Mouse (Mus musculus) layer of hippocampus, adult 6 months (tissue): Measurements from ENCODE around the gene Impdh1. TPM values are rescaled to one million over a fixed set of nuclear protein-coding genes. Genes with fewer than 3 reads are reported as not detected.

Experiments
- long read RNA-seq, 2 experiments: library from polyadenylated mRNA; unstranded; transcript quantifications; one replicate each; pipeline ENCODE4 v2.0.0; 2019 to 2020
- microRNA-seq: library from miRNA; unstranded; fragments of <30 nt; microRNA quantifications from one replicate; pipeline ENCODE4 v1.2.0, GENCODE M21; 2020
- polyA plus RNA-seq: library from polyadenylated mRNA; unstranded; fragments of <200 nt; fragmentation: Nextera tagmentation; gene quantifications from 2 replicates; pipeline ENCODE4 v1.2.3, GENCODE M21; 2021

Gene Impdh1
- polyA plus RNA-seq: 9.8 and 10.5 TPM in 2 replicates
- long read RNA-seq, experiment 1, partial matches to known transcripts: 3 of 11 reads
- long read RNA-seq, experiment 1, other reads (novel, unspliced or antisense): 0 of 11 reads
- long read RNA-seq, experiment 2, transcript Impdh1-202 (15 exons, 2,600 nt): minor isoform, 8 of 113 reads
- long read RNA-seq, experiment 2, transcript Impdh1-201 (14 exons, 2,437 nt): major isoform, 74 of 113 reads
- long read RNA-seq, experiment 2, transcript Impdh1-207 (15 exons, 2,580 nt): minor isoform, 13 of 113 reads
- long read RNA-seq, experiment 2, partial matches to known transcripts: 2 of 113 reads
- long read RNA-seq, experiment 2, other reads (novel, unspliced or antisense): 16 of 113 reads

GRCm38 (mm10) chr6:29215881-29216501 is at the start of gene Impdh1:
TSS of gene Impdh1 (minus strand) at chr6:29216364.

GRCm38 (mm10) chr6:29178888-29179658 is 37.1 kb downstream of the Impdh1 start, which contains the start of gene Prrt4:
TSS of gene Prrt4 (minus strand) at chr6:29179584.

GRCm38 (mm10) chr6:29164314-29165244 is 51.6 kb downstream of the Impdh1 start, which contains the start of gene Rbm28:
TSS of gene Rbm28 (minus strand) at chr6:29165006.

Small RNA genes lying within 50 kb of the gene (microRNA-seq; reads per million reads assigned to microRNA genes)
- gene Gm24303: not detected

Other genes starting within 250 kb of the Impdh1 start
- not detected in 2 replicates for gene Lep, start 156.1 kb downstream of the Impdh1 start, polyA plus RNA-seq
- 7.3 and 9.8 TPM in 2 replicates for gene Rbm28, start 51.4 kb downstream of the Impdh1 start, polyA plus RNA-seq
- gene Prrt4, start 36.8 kb downstream of the Impdh1 start, polyA plus RNA-seq: 0.74 and 1.3 TPM in 2 replicates
- gene Hilpda, start 56.1 kb upstream of the Impdh1 start, polyA plus RNA-seq: 16.1 and 17.6 TPM in 2 replicates
- 0.33 TPM in 1 of 2 replicates, not detected in the other for gene Fam71f2, start 63.2 kb upstream of the Impdh1 start, polyA plus RNA-seq
- not detected in 2 replicates for gene Fam71f1, start 102.8 kb upstream of the Impdh1 start, polyA plus RNA-seq
- 26.1 and 30.7 TPM in 2 replicates for gene Calu, start 131.7 kb upstream of the Impdh1 start, polyA plus RNA-seq
- gene Opn1sw, start 172.1 kb upstream of the Impdh1 start, polyA plus RNA-seq: 0.10 TPM in 1 of 2 replicates, not detected in the other
- gene Ccdc136, start 179.9 kb upstream of the Impdh1 start, polyA plus RNA-seq: 17.3 and 20.4 TPM in 2 replicates
- 0.15 and 0.38 TPM in 2 replicates for gene Flnc, start 216.9 kb upstream of the Impdh1 start, polyA plus RNA-seq